Mouse (Mus musculus): Measurements from ENCODE around the gene Padi6. TPM values are rescaled to one million over a fixed set of nuclear protein-coding genes. Genes with fewer than 3 reads are reported as not detected.

Gene Padi6
- polyA plus RNA-seq, 1 experiment = not detected

- DNase-seq (ENCODE audit: low read depth) = no peak
- no peak for TF ChIP-seq POLR2A (IDR thresholded peaks at IDR 0.05; ENCODE audit: borderline replicate concordance, extremely low read depth, insufficient read depth, insufficient read length, poor library complexity, severe bottlenecking)
- no peak for TF ChIP-seq CTCF (IDR thresholded peaks at IDR 0.05; ENCODE audit: borderline replicate concordance, extremely low read depth, insufficient read depth, insufficient read length)
These were observed 34.8 kb downstream of the Padi6 start for GRCm38 (mm10) chr4:140707615-140708014.

GRCm38 (mm10) chr4:140704166-140704565, 38.3 kb downstream of the Padi6 start:
- TF ChIP-seq POLR2A (IDR thresholded peaks at IDR 0.05; ENCODE audit: borderline replicate concordance, extremely low read depth, insufficient read depth, insufficient read length, poor library complexity, severe bottlenecking) (no peak), CTCF (IDR thresholded peaks at IDR 0.05; ENCODE audit: borderline replicate concordance, extremely low read depth, insufficient read depth, insufficient read length) (no peak)
- DNase-seq (ENCODE audit: low read depth) = no peak

- DNase-seq (ENCODE audit: low read depth) = peak; percentile 75
- no peak for TF ChIP-seq POLR2A (IDR thresholded peaks at IDR 0.05; ENCODE audit: borderline replicate concordance, extremely low read depth, insufficient read depth, insufficient read length, poor library complexity, severe bottlenecking)
- TF ChIP-seq CTCF (IDR thresholded peaks at IDR 0.05; ENCODE audit: borderline replicate concordance, extremely low read depth, insufficient read depth, insufficient read length) = no peak
These were observed 38.8 kb downstream of the Padi6 start for GRCm38 (mm10) chr4:140703636-140704035.

- peak; percentile 51; the same call in 1 of the 2 replicates for TF ChIP-seq POLR2A (IDR thresholded peaks at IDR 0.05; ENCODE audit: borderline replicate concordance, extremely low read depth, insufficient read depth, insufficient read length, poor library complexity, severe bottlenecking)
- TF ChIP-seq CTCF (IDR thresholded peaks at IDR 0.05; ENCODE audit: borderline replicate concordance, extremely low read depth, insufficient read depth, insufficient read length) = no peak
- DNase-seq (ENCODE audit: low read depth) = peak; percentile 86
These were observed 39.7 kb downstream of the Padi6 start for GRCm38 (mm10) chr4:140702611-140703327.

GRCm38 (mm10) chr4:140701716-140702561, 40.5 kb downstream of the Padi6 start:
- TF ChIP-seq POLR2A (IDR thresholded peaks at IDR 0.05; ENCODE audit: borderline replicate concordance, extremely low read depth, insufficient read depth, insufficient read length, poor library complexity, severe bottlenecking) = no peak
- peak; percentile 40 for DNase-seq (ENCODE audit: low read depth)

GRCm38 (mm10) chr4:140701049-140701715, 41.3 kb downstream of the Padi6 start:
- peak; percentile 91 for DNase-seq (ENCODE audit: low read depth)
- TF ChIP-seq POLR2A (IDR thresholded peaks at IDR 0.05; ENCODE audit: borderline replicate concordance, extremely low read depth, insufficient read depth, insufficient read length, poor library complexity, severe bottlenecking) = peak; percentile 25; the same call in 1 of the 2 replicates
- peak; percentile 41; the same call in 1 of the 2 replicates for TF ChIP-seq CTCF (IDR thresholded peaks at IDR 0.05; ENCODE audit: borderline replicate concordance, extremely low read depth, insufficient read depth, insufficient read length)

- DNase-seq (ENCODE audit: low read depth) = no peak
- no peak for TF ChIP-seq CTCF (IDR thresholded peaks at IDR 0.05; ENCODE audit: borderline replicate concordance, extremely low read depth, insufficient read depth, insufficient read length)
These were observed 42.0 kb downstream of the Padi6 start, which contains the start of gene Rcc2 for GRCm38 (mm10) chr4:140700269-140701018. Gene Rcc2 (plus strand): TSS chr4:140700541.

GRCm38 (mm10) chr4:140699441-140700127, 42.9 kb downstream of the Padi6 start:
- peak; percentile 67 for DNase-seq (ENCODE audit: low read depth)
- TF ChIP-seq POLR2A (IDR thresholded peaks at IDR 0.05; ENCODE audit: borderline replicate concordance, extremely low read depth, insufficient read depth, insufficient read length, poor library complexity, severe bottlenecking) = no peak
- TF ChIP-seq CTCF (IDR thresholded peaks at IDR 0.05; ENCODE audit: borderline replicate concordance, extremely low read depth, insufficient read depth, insufficient read length) = no peak

GRCm38 (mm10) chr4:140695675-140696585, 46.5 kb downstream of the Padi6 start:
- no peak for DNase-seq (ENCODE audit: low read depth)
- no peak for TF ChIP-seq CTCF (IDR thresholded peaks at IDR 0.05; ENCODE audit: borderline replicate concordance, extremely low read depth, insufficient read depth, insufficient read length)
- TF ChIP-seq POLR2A (IDR thresholded peaks at IDR 0.05; ENCODE audit: borderline replicate concordance, extremely low read depth, insufficient read depth, insufficient read length, poor library complexity, severe bottlenecking) = no peak
